Mouse (Mus musculus): ENCODE measurements around the gene Zfp273. TPM values are rescaled to one million over a fixed set of nuclear protein-coding genes. Genes with fewer than 3 reads are reported as not detected.
"Not testable (repeated sequence)": the region's sequence is repeated elsewhere in the genome, so short reads cannot be mapped to it uniquely, and the experiment has no call there.

Zfp273 gene
- 9.2 and 9.5 TPM in 2 replicates for polyA plus RNA-seq (2016; fragmentation: Nextera tagmentation; extraction: Ambion mirVana)

DNA sequence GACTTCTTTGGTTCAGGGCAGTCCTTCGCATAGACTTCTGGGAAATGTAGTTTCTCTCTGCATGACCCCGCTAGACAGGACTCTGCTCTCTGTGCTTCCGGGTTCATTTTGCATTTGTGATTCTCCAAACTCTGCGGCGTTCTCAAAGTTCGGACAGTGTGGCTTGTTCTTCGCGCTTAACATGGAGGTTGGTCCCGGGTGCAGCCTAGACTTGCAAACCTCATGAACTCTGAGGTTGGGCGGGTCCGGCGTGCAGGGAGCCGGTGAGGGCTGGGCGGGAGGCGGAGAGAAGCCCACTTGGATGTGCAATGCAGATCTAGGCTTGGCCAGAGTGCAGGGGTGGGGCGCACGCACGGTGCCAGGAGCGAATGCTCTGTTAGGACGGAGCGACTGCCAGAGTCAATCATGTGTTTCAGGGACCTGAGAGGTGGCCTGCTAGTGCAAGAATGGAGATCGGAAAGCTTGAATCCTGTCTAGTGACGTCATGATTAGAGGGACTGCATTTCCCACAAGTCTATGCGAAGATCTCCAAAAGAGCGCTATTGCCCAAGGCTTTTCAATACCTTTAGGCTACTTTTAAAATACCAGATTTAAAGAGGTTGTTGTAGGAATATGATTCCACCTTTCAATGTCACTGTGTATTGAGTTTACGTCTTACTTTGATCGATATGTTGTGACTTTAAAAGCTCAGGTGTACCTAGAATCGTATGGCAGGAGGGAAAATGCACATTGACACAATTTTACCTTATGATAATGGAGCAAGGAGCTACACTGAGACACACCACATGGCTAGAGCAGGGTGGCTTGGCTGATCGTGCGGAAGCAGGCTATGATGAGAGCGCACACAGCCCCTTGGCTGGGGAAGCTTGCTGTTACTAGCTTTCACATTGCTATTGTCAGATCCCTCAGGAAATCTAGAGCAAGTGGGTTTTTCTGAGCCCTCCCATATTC is at the start of gene Zfp273:
Zfp273 (plus strand) TSS at position 31 of the 951 bp plus-strand sequence.
- peaks cover 7% of the 10 kb centered on the region for H3K36me3 ChIP-seq
- no peaks in the 10 kb centered on the region for H3K27me3 ChIP-seq
- peaks cover 16% of the 10 kb centered on the region for H3K9me3 ChIP-seq
- peak within 1 kb of the TSS; percentile 64 for H3K4me2 ChIP-seq (replicated peaks)
- peak; percentile 96 for ATAC-seq (ENCODE audit: low FRiP score, low read depth)
- H3K4me3 ChIP-seq: peak within 1 kb of the TSS; percentile 80
- WGBS: 5% methylated on average over 31 of the region's 31 CpGs
- H3K27ac ChIP-seq (replicated peaks): peak within 1 kb of the TSS; percentile 78
- H3K4me1 ChIP-seq: no peaks in the 10 kb centered on the region
- H3K9ac ChIP-seq (replicated peaks): peak within 1 kb of the TSS; percentile 68

- Histone ChIP-seq H3K9me3 (no peaks in the 10 kb centered on the region), H3K27me3 (no peaks in the 10 kb centered on the region), H3K4me1 (peaks cover 3% of the 10 kb centered on the region; the same call in 1 of the 2 replicates), H3K36me3 (no peaks in the 10 kb centered on the region), H3K9ac (replicated peaks) (peak within 1 kb of the TSS; percentile 46), H3K4me2 (replicated peaks) (peak within 1 kb of the TSS; percentile 65), H3K4me3 (peak within 1 kb of the TSS; percentile 51), H3K27ac (replicated peaks) (no peak within 1 kb of the TSS)
- peak; percentile 98 for ATAC-seq (ENCODE audit: low FRiP score, low read depth)
- 10% methylated on average over 26 of the region's 26 CpGs for WGBS
Measured at GRCm38 (mm10) chr13:67779265-67780221, 34.0 kb upstream of the Zfp273 start, which contains the start of gene Zfp493. Gene Zfp493, plus strand, starts transcription at chr13:67779693.

- H3K27ac ChIP-seq (replicated peaks): no peak overlapping the region
- no peaks in the 10 kb centered on the region for H3K27me3 ChIP-seq
- no peak for ATAC-seq (ENCODE audit: low FRiP score, low read depth)
- no peak overlapping the region for H3K4me3 ChIP-seq
- no peaks in the 10 kb centered on the region for H3K4me1 ChIP-seq
- peaks cover 14% of the 10 kb centered on the region; the same call in 1 of the 2 replicates for H3K36me3 ChIP-seq
- H3K9me3 ChIP-seq: peaks cover 5% of the 10 kb centered on the region; the same call in 1 of the 2 replicates
- WGBS: 92% methylated on average over 10 of the region's 10 CpGs
- no peak overlapping the region for H3K4me2 ChIP-seq (replicated peaks)
- no peak overlapping the region for H3K9ac ChIP-seq (replicated peaks)
Measured at GRCm38 (mm10) chr13:67791921-67792455, 21.6 kb upstream of the Zfp273 start.

- H3K36me3 ChIP-seq: no peaks in the 10 kb centered on the region
- H3K9ac ChIP-seq (replicated peaks): no peak overlapping the region
- no peak overlapping the region for H3K4me2 ChIP-seq (replicated peaks)
- no peak overlapping the region for H3K4me3 ChIP-seq
- ATAC-seq (ENCODE audit: low FRiP score, low read depth): no peak
- H3K9me3 ChIP-seq: no peaks in the 10 kb centered on the region
- H3K27me3 ChIP-seq: no peaks in the 10 kb centered on the region
- no peaks in the 10 kb centered on the region for H3K4me1 ChIP-seq
- no peak overlapping the region for H3K27ac ChIP-seq (replicated peaks)
- WGBS: 62% methylated on average over 3 of the region's 3 CpGs
Measured at GRCm38 (mm10) chr13:67798618-67799017, 14.9 kb upstream of the Zfp273 start.

- H3K4me1 ChIP-seq; H3K4me2 ChIP-seq (replicated peaks); H3K27me3 ChIP-seq; H3K27ac ChIP-seq (replicated peaks); H3K4me3 ChIP-seq; H3K9ac ChIP-seq (replicated peaks); H3K9me3 ChIP-seq; H3K36me3 ChIP-seq; ATAC-seq (ENCODE audit: low FRiP score, low read depth): not testable (repeated sequence)
- WGBS: 87% methylated on average over 3 of the region's 3 CpGs
Measured at GRCm38 (mm10) chr13:67799151-67799550, 14.4 kb upstream of the Zfp273 start.

DNA sequence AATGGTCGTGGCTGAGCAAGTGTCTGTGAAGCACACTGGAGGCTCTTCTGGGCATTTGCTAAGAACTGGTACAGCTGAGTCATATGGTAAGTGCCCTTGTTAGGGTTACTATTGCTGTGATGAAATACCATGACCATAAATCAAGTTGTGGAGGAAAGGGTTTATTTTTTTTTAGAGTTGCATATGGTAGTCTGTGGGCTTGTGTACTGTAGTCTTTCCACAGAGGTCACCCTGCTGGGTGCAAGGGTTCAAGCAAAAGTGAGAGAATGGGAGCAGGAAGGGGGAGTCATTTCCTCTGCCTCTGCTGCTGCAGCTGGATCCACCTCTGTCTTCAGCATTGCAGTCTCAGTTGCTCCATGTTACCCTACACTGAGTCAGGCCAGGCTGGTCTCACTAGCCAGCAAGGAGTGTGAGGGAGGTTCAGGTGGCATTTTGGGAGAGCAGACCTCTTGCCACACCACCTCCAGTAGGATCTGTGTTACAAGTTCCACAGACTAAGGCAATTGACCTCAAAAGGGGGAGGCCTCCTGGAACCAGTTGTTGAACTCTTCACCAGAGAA is 1.8 kb upstream of the Zfp273 start:
- Histone ChIP-seq H3K9ac (replicated peaks) (no peak overlapping the region), H3K27ac (replicated peaks) (no peak overlapping the region), H3K36me3 (no peaks in the 10 kb centered on the region), H3K9me3 (peaks cover 5% of the 10 kb centered on the region; the same call in 1 of the 2 replicates), H3K4me1 (no peaks in the 10 kb centered on the region), H3K4me2 (replicated peaks) (no peak overlapping the region), H3K27me3 (no peaks in the 10 kb centered on the region), H3K4me3 (no peak overlapping the region)
- WGBS: 67% methylated on average over 1 of the region's 1 CpGs
- ATAC-seq (ENCODE audit: low FRiP score, low read depth): no peak

- Histone ChIP-seq H3K4me3 (peak overlapping the region; percentile 80), H3K36me3 (no peaks in the 10 kb centered on the region), H3K4me2 (replicated peaks) (peak overlapping the region; percentile 64; the same call in 1 of the 2 replicates), H3K9ac (replicated peaks) (no peak overlapping the region), H3K27ac (replicated peaks) (no peak overlapping the region), H3K9me3 (peaks cover 10% of the 10 kb centered on the region), H3K27me3 (no peaks in the 10 kb centered on the region), H3K4me1 (no peaks in the 10 kb centered on the region)
- 81% methylated on average over 8 of the region's 8 CpGs for WGBS
- no peak; the same call in 1 of the 2 replicates for ATAC-seq (ENCODE audit: low FRiP score, low read depth)
Measured at GRCm38 (mm10) chr13:67812961-67813709, 405 bp upstream of the Zfp273 start.

DNA sequence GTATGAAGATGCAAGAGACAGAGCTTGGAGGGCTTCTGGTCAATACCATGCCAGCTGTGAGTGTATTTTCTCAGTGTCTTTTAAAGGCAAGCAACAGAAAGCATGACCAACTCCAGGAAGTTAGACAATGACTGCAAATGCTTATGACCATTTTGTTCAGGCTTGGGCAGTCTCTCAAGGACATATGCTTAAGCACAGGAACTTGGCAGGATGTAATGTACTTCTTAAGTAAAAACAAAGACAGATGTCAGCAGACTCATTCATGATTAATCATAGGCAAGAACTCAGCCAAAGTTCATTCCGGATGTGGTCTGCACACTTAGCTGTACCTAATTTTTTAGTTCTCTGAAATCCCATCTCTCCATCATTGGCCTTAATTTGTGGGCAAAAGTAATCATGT is 5.1 kb downstream of the Zfp273 start:
- WGBS: 93% methylated on average over 1 of the region's 1 CpGs
- H3K4me1 ChIP-seq: no peaks in the 10 kb centered on the region
- H3K9me3 ChIP-seq: peaks cover 16% of the 10 kb centered on the region
- no peak overlapping the region for H3K27ac ChIP-seq (replicated peaks)
- H3K36me3 ChIP-seq: peaks cover 18% of the 10 kb centered on the region
- no peak for ATAC-seq (ENCODE audit: low FRiP score, low read depth)
- no peak overlapping the region for H3K4me2 ChIP-seq (replicated peaks)
- no peak overlapping the region for H3K4me3 ChIP-seq
- no peaks in the 10 kb centered on the region for H3K27me3 ChIP-seq
- H3K9ac ChIP-seq (replicated peaks): no peak overlapping the region

GRCm38 (mm10) chr13:67830911-67831336 is 17.4 kb downstream of the Zfp273 start, which contains the start of gene Gm10037:
Gene Gm10037, plus strand, starts transcription at chr13:67831106.
- H3K27ac ChIP-seq (replicated peaks): no peak within 1 kb of the TSS
- ATAC-seq (ENCODE audit: low FRiP score, low read depth): peak; percentile 77

GRCm38 (mm10) chr13:67833137-67833536 is 19.6 kb downstream of the Zfp273 start:
- ATAC-seq (ENCODE audit: low FRiP score, low read depth); H3K27me3 ChIP-seq: not testable (repeated sequence)

More at GRCm38 (mm10) chr13:67830911-67831336, 17.4 kb downstream of the Zfp273 start, which contains the start of gene Gm10037:
- H3K4me3 ChIP-seq: peak within 1 kb of the TSS; percentile 51
- peak within 1 kb of the TSS; percentile 59 for H3K4me2 ChIP-seq (replicated peaks)
- H3K9me3 ChIP-seq: 0 out of 2 replicates have a peak, but pooled peaks cover 8% of the 10 kb centered on the region
- 0 out of 2 replicates have a peak, but pooled peaks cover 4% of the 10 kb centered on the region for H3K4me1 ChIP-seq
- WGBS: 4% methylated on average over 14 of the region's 14 CpGs
- peak within 1 kb of the TSS; percentile 51 for H3K9ac ChIP-seq (replicated peaks)
- peaks cover 11% of the 10 kb centered on the region for H3K36me3 ChIP-seq
- no peaks in the 10 kb centered on the region for H3K27me3 ChIP-seq

More at GRCm38 (mm10) chr13:67833137-67833536, 19.6 kb downstream of the Zfp273 start:
- H3K36me3 ChIP-seq; H3K27ac ChIP-seq (replicated peaks); H3K4me3 ChIP-seq; H3K9ac ChIP-seq (replicated peaks); H3K9me3 ChIP-seq; H3K4me2 ChIP-seq (replicated peaks); H3K4me1 ChIP-seq: not testable (repeated sequence)
